Mouse (Mus musculus) MEL-GATA-1-ER (cell line): ENCODE measurements around the gene Gpr132.

Experiments used
- DNase-seq: peaks from one replicate; pipeline ENCODE4 v3.0.0-alpha.2; 2012; ENCODE audit warnings: low read depth; ENCODE audit errors: extremely low read depth

Gpr132 gene

GRCm38 (mm10) chr12:112868178-112869087 lies at the start of gene Gpr132:
TSS of gene Gpr132 (minus strand) at chr12:112868228.
- no peak for DNase-seq

GRCm38 (mm10) chr12:112917486-112917885 lies 49.5 kb upstream of the Gpr132 start:
- no peak for DNase-seq

- DNase-seq = no peak
Observed at GRCm38 (mm10) chr12:112916698-112917400, 48.8 kb upstream of the Gpr132 start.

GRCm38 (mm10) chr12:112915587-112915986 lies 47.6 kb upstream of the Gpr132 start:
- DNase-seq = no peak

- DNase-seq = no peak
Observed at GRCm38 (mm10) chr12:112914527-112914926, 46.5 kb upstream of the Gpr132 start.

GRCm38 (mm10) chr12:112912951-112913745 lies 45.1 kb upstream of the Gpr132 start:
- no peak for DNase-seq

- DNase-seq = no peak
Observed at GRCm38 (mm10) chr12:112911701-112912100, 43.7 kb upstream of the Gpr132 start.

- DNase-seq = no peak
Observed at GRCm38 (mm10) chr12:112908991-112909390, 41.0 kb upstream of the Gpr132 start.

GRCm38 (mm10) chr12:112905001-112905400 lies 37.0 kb upstream of the Gpr132 start:
- no peak for DNase-seq

- no peak for DNase-seq
Observed at GRCm38 (mm10) chr12:112903941-112904340, 35.9 kb upstream of the Gpr132 start.

- DNase-seq = no peak
Observed at GRCm38 (mm10) chr12:112900641-112901040, 32.6 kb upstream of the Gpr132 start.

GRCm38 (mm10) chr12:112898960-112899359 lies 30.9 kb upstream of the Gpr132 start:
- no peak for DNase-seq

- DNase-seq = no peak
Observed at GRCm38 (mm10) chr12:112898351-112898750, 30.3 kb upstream of the Gpr132 start.

GRCm38 (mm10) chr12:112897522-112898212 lies 29.6 kb upstream of the Gpr132 start:
- no peak for DNase-seq

GRCm38 (mm10) chr12:112894969-112895368 lies 26.9 kb upstream of the Gpr132 start:
- no peak for DNase-seq

- DNase-seq = no peak
Observed at GRCm38 (mm10) chr12:112894303-112894884, 26.4 kb upstream of the Gpr132 start.

GRCm38 (mm10) chr12:112885465-112885864 lies 17.4 kb upstream of the Gpr132 start:
- DNase-seq = no peak

- DNase-seq = no peak
Observed at GRCm38 (mm10) chr12:112881301-112881815, 13.3 kb upstream of the Gpr132 start.

GRCm38 (mm10) chr12:112880661-112881060 lies 12.6 kb upstream of the Gpr132 start:
- no peak for DNase-seq

GRCm38 (mm10) chr12:112879731-112880130 lies 11.7 kb upstream of the Gpr132 start:
- DNase-seq = no peak
